ENCODE assay signal across 21 mouse cellular contexts in genomic region chr9:60335455-60335854, GRCm38 (mm10).
DNase-seq lines count a peak whose midpoint lies in the region; ATAC-seq and TF ChIP-seq lines count a peak whose summit lies in the region.
"Had no signal": no experiment of that assay in that cellular context is flagged by ENCODE, and none has a peak within 500 bp of the region (broad histone marks: within the 10 kb centered on the region; RNA-seq: fewer than 3 reads in every experiment).

No protein-coding gene starts in this region.

- DNase-seq in heart, adult 8-10 months (ENCODE audit: low spot score) = peak; percentile 58
- no peak for DNase-seq in heart, postnatal 25 days (ENCODE audit: low spot score)
- peak; percentile 14 for DNase-seq in lung, postnatal 25 days (ENCODE audit: low spot score)
- DNase-seq in lung, postnatal 4 days = no peak
- peak; percentile 52 for DNase-seq in heart, postnatal 4 days
- no peak for DNase-seq in stomach, postnatal 0 days (ENCODE audit: low spot score)
- DNase-seq in embryo, embryonic 9.5 days (ENCODE audit: extremely low spot score) = no peak
- DNase-seq in gastrocnemius, postnatal 4 days (ENCODE audit: low spot score in 2 of 2) = no peak
- DNase-seq: B cell, adult 2 months; cerebellum, adult 2 months; cerebellum, postnatal 36 days; gastrocnemius, postnatal 10 days; liver, postnatal 0 days; right cerebral cortex, postnatal 4 days; thymus, postnatal 14 days had no signal

- no peak for TF ChIP-seq EP300 in stomach, postnatal 0 days (optimal IDR thresholded peaks at IDR 0.05)

- intact Hi-C loops in heart, postnatal 25 days (cut with DNase I) = no loop called here

- H3K9me3 ChIP-seq in stomach, postnatal 0 days (ENCODE audit: control insufficient read depth, low read length) = no peaks in the 10 kb centered on the region
- H3K9me3 ChIP-seq: embryonic facial prominence, embryonic 12.5 days; forebrain, embryonic 13.5 days; limb, embryonic 15.5 days had no signal

- H3K9ac ChIP-seq in stomach, postnatal 0 days (ENCODE audit: low read length) = no peak overlapping the region
- H3K9ac ChIP-seq: embryonic facial prominence, embryonic 12.5 days; forebrain, embryonic 13.5 days; hindbrain, embryonic 14.5 days; limb, embryonic 15.5 days; liver, postnatal 0 days had no signal

- ATAC-seq in stomach, postnatal 0 days (ENCODE audit: low FRiP score, low TSS enrichment) = peak; percentile 29; the same call in 1 of the 2 replicates
- ATAC-seq: forebrain, embryonic 13.5 days; liver, postnatal 0 days had no signal

- no peak overlapping the region for H3K27ac ChIP-seq in stomach, postnatal 0 days (replicated peaks)
- H3K27ac ChIP-seq: embryonic facial prominence, embryonic 12.5 days; forebrain, embryonic 13.5 days; hindbrain, embryonic 14.5 days; limb, embryonic 15.5 days had no signal

- no peaks in the 10 kb centered on the region for H3K27me3 ChIP-seq in stomach, postnatal 0 days (ENCODE audit: control insufficient read depth, insufficient read depth, low read length)
- H3K27me3 ChIP-seq: embryonic facial prominence, embryonic 12.5 days; forebrain, embryonic 13.5 days; limb, embryonic 15.5 days had no signal

- no peaks in the 10 kb centered on the region for H3K36me3 ChIP-seq in stomach, postnatal 0 days (ENCODE audit: control insufficient read depth, insufficient read depth, low read length)
- H3K36me3 ChIP-seq: embryonic facial prominence, embryonic 12.5 days; limb, embryonic 15.5 days had no signal

- TF ChIP-seq CTCF in stomach, postnatal 0 days (IDR thresholded peaks at IDR 0.05; ENCODE audit: low read depth) = no peak

- H3K4me1 ChIP-seq in stomach, postnatal 0 days (replicated peaks; ENCODE audit: control insufficient read depth, insufficient read depth) = no peaks in the 10 kb centered on the region; the same call in 1 of the 2 replicates
- H3K4me1 ChIP-seq: embryonic facial prominence, embryonic 12.5 days; forebrain, embryonic 13.5 days had no signal

- WGBS in stomach, postnatal 0 days = 69% methylated on average over 6 of the region's 6 CpGs

- no peak overlapping the region for H3K4me3 ChIP-seq in stomach, postnatal 0 days (ENCODE audit: low read depth, low read length)
- H3K4me3 ChIP-seq: embryonic facial prominence, embryonic 12.5 days; erythroblast, embryonic 14.5 days; forebrain, embryonic 13.5 days; limb, embryonic 15.5 days had no signal

- no peak overlapping the region for H3K4me2 ChIP-seq in stomach, postnatal 0 days (replicated peaks; ENCODE audit: low read depth)
- H3K4me2 ChIP-seq: embryonic facial prominence, embryonic 12.5 days; forebrain, embryonic 13.5 days; hindbrain, embryonic 14.5 days; limb, embryonic 15.5 days; midbrain, embryonic 11.5 days had no signal

Comparison
In these comparisons a context has a peak if more than half of its experiments do, and no peak if none do; other contexts are left out.
1. DNase-seq: peak in heart, adult 8-10 months (single experiment), lung, postnatal 25 days (single experiment) and heart, postnatal 4 days (single experiment); none in heart, postnatal 25 days (single experiment), lung, postnatal 4 days (0 of 2), stomach, postnatal 0 days (single experiment), embryo, embryonic 9.5 days (single experiment) and gastrocnemius, postnatal 4 days (0 of 2).